Mouse (Mus musculus): Measurements from ENCODE around the gene Slc44a1.

The Slc44a1 gene

GRCm38 (mm10) chr4:53440010-53440815 lies at the start of gene Slc44a1:
Gene Slc44a1 (plus strand): TSS chr4:53440413.
- DNase-seq (ENCODE audit: low read depth): no peak

GRCm38 (mm10) chr4:53395002-53395401 lies 45.2 kb upstream of the Slc44a1 start:
- DNase-seq (ENCODE audit: low read depth): no peak

GRCm38 (mm10) chr4:53396623-53397192 lies 43.5 kb upstream of the Slc44a1 start:
- DNase-seq (ENCODE audit: low read depth): no peak

- DNase-seq (ENCODE audit: low read depth): no peak
These were observed 42.7 kb upstream of the Slc44a1 start for GRCm38 (mm10) chr4:53397280-53398117.

GRCm38 (mm10) chr4:53398561-53398960 lies 41.7 kb upstream of the Slc44a1 start:
- DNase-seq (ENCODE audit: low read depth): no peak

- no peak for DNase-seq (ENCODE audit: low read depth)
These were observed 40.8 kb upstream of the Slc44a1 start for GRCm38 (mm10) chr4:53399428-53399827.

- no peak for DNase-seq (ENCODE audit: low read depth)
These were observed 36.8 kb upstream of the Slc44a1 start for GRCm38 (mm10) chr4:53403386-53403785.

GRCm38 (mm10) chr4:53404431-53404925 lies 35.7 kb upstream of the Slc44a1 start:
- no peak for DNase-seq (ENCODE audit: low read depth)

GRCm38 (mm10) chr4:53406866-53407265 lies 33.3 kb upstream of the Slc44a1 start:
- DNase-seq (ENCODE audit: low read depth): no peak

GRCm38 (mm10) chr4:53408821-53409220 lies 31.4 kb upstream of the Slc44a1 start:
- no peak for DNase-seq (ENCODE audit: low read depth)

- no peak for DNase-seq (ENCODE audit: low read depth)
These were observed 30.6 kb upstream of the Slc44a1 start for GRCm38 (mm10) chr4:53409526-53410085.

- no peak for DNase-seq (ENCODE audit: low read depth)
These were observed 29.5 kb upstream of the Slc44a1 start for GRCm38 (mm10) chr4:53410752-53411151.

- DNase-seq (ENCODE audit: low read depth): peak; percentile 13
These were observed 28.0 kb upstream of the Slc44a1 start for GRCm38 (mm10) chr4:53411958-53412870.

GRCm38 (mm10) chr4:53412991-53413390 lies 27.2 kb upstream of the Slc44a1 start:
- DNase-seq (ENCODE audit: low read depth): no peak

GRCm38 (mm10) chr4:53414031-53414797 lies 26.0 kb upstream of the Slc44a1 start:
- DNase-seq (ENCODE audit: low read depth): no peak

- no peak for DNase-seq (ENCODE audit: low read depth)
These were observed 24.2 kb upstream of the Slc44a1 start for GRCm38 (mm10) chr4:53415873-53416637.

GRCm38 (mm10) chr4:53416928-53417327 lies 23.3 kb upstream of the Slc44a1 start:
- DNase-seq (ENCODE audit: low read depth): no peak

- no peak for DNase-seq (ENCODE audit: low read depth)
These were observed 17.4 kb upstream of the Slc44a1 start for GRCm38 (mm10) chr4:53422799-53423198.

GRCm38 (mm10) chr4:53427120-53427519 lies 13.1 kb upstream of the Slc44a1 start:
- DNase-seq (ENCODE audit: low read depth): no peak

- no peak for DNase-seq (ENCODE audit: low read depth)
These were observed 9.7 kb upstream of the Slc44a1 start for GRCm38 (mm10) chr4:53430522-53430921.

Data from 416B (cell line).